In the genomic region with DNA sequence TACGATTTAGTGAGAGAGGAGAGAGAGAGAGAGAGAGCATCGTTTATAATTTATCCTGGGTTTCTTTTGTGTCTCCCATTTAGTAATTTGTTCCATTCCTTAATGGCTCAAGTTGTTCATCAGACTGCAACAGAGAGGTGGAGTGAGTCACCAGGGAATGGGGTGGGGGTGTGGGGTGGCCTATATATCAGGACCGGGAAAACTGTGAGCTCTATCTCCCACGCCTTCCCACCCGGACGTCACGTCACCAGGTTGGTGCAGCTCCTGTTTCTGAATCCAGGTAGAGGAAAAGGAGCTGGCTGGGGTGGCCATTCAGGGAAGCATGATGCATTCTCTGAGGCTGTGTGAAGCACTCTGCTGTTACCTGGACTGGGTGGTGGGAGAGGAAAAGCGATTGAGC, we compare ENCODE assay signal across 14 mouse cellular contexts.
"Had no signal": no experiment of that assay in that cellular context is flagged by ENCODE, and none has a peak within 500 bp of the region (broad histone marks: within the 10 kb centered on the region; RNA-seq: fewer than 3 reads in every experiment).

No protein-coding gene starts in this region.

- H3K4me1 ChIP-seq: liver, embryonic 12.5 days; neural tube, embryonic 12.5 days had no signal

- H3K9me3 ChIP-seq: kidney, embryonic 15.5 days; limb, embryonic 15.5 days; liver, embryonic 12.5 days; midbrain, embryonic 15.5 days; neural tube, embryonic 12.5 days had no signal

- H3K4me3 ChIP-seq: kidney, embryonic 15.5 days; limb, embryonic 15.5 days; liver, embryonic 12.5 days; midbrain, embryonic 15.5 days; neural tube, embryonic 12.5 days had no signal

- H3K27me3 ChIP-seq: kidney, embryonic 15.5 days; midbrain, embryonic 15.5 days had no signal

- DNase-seq: kidney, adult 2 months; kidney, postnatal 14 days; layer of hippocampus, adult 9-11 months; lung, embryonic 14.5 days; lung, postnatal 10 days; thymus, postnatal 36 days had no signal

- H3K36me3 ChIP-seq: kidney, embryonic 15.5 days; limb, embryonic 15.5 days; liver, embryonic 12.5 days; midbrain, embryonic 15.5 days; neural tube, embryonic 12.5 days had no signal

- H3K27ac ChIP-seq: kidney, embryonic 15.5 days; limb, embryonic 15.5 days; liver, embryonic 12.5 days; macrophage; midbrain, embryonic 15.5 days; neural tube, embryonic 12.5 days had no signal

- H3K9ac ChIP-seq: kidney, embryonic 15.5 days; limb, embryonic 15.5 days; liver, embryonic 12.5 days; lung, embryonic 14.5 days; midbrain, embryonic 15.5 days; neural tube, embryonic 12.5 days had no signal

- ATAC-seq: intestine, embryonic 16.5 days had no signal

- H3K4me2 ChIP-seq: kidney, embryonic 15.5 days; limb, embryonic 15.5 days; liver, embryonic 12.5 days; lung, embryonic 14.5 days; midbrain, embryonic 11.5 days; midbrain, embryonic 15.5 days; neural tube, embryonic 12.5 days had no signal
